Mouse (Mus musculus) limb, embryonic 11.5 days (tissue): ENCODE data around the gene Tpx2. TPM values are rescaled to one million over a fixed set of nuclear protein-coding genes. Genes with fewer than 3 reads are reported as not detected.

ENCODE experiments used
- ATAC-seq: fragments of 200-750 bp; cut with Nextera tagmentation; 2 replicates; pipeline ENCODE4 v1.8.0; 2017; ENCODE audit warnings: low read depth; ENCODE audit not compliant: insufficient number of reproducible peaks, low FRiP score, low TSS enrichment
- DNase-seq: peaks from one replicate; pipeline ENCODE4 v3.0.0-alpha.2; 2015; ENCODE audit warnings: low spot score
- H3K27ac ChIP-seq: fragments of 300-500 bp; sonication (generic); replicated peaks from 2 replicates; pipeline ENCODE4 v1.5.1; 2014; ENCODE audit warnings: low read depth, mild to moderate bottlenecking, low read length
- H3K27me3 ChIP-seq: fragments of 300-500 bp; sonication (generic); 2 replicates; pipeline ENCODE4 v1.6.1; 2014; ENCODE audit warnings: mild to moderate bottlenecking, low read length, mixed read lengths; ENCODE audit not compliant: control insufficient read depth, insufficient read depth
- H3K36me3 ChIP-seq: fragments of 300-500 bp; sonication (generic); 2 replicates; pipeline ENCODE4 v1.6.1; 2014; ENCODE audit warnings: mild to moderate bottlenecking, low read length, moderate library complexity, mixed read lengths; ENCODE audit not compliant: control insufficient read depth, insufficient read depth
- H3K4me1 ChIP-seq: fragments of 300-500 bp; sonication (generic); 2 replicates; pipeline ENCODE4 v1.6.1; 2014; ENCODE audit warnings: low read length, mixed read lengths; ENCODE audit not compliant: control insufficient read depth, insufficient read depth
- H3K4me2 ChIP-seq: fragments of 300-500 bp; sonication (generic); 2 replicates; pipeline ENCODE4 v1.6.1; 2014; ENCODE audit warnings: low read depth, mild to moderate bottlenecking, moderate library complexity; ENCODE audit not compliant: severe bottlenecking
- H3K4me3 ChIP-seq: fragments of 300-500 bp; sonication (generic); 2 replicates; pipeline ENCODE4 v1.5.1; 2014; ENCODE audit warnings: low read depth, low read length
- H3K9ac ChIP-seq: fragments of 300-500 bp; sonication (generic); 2 replicates; pipeline ENCODE4 v1.6.1; 2014; ENCODE audit warnings: mild to moderate bottlenecking, low read length
- H3K9me3 ChIP-seq: fragments of 300-500 bp; sonication (generic); 2 replicates; pipeline ENCODE4 v1.6.1; 2016; ENCODE audit warnings: low read length; ENCODE audit not compliant: control insufficient read depth
- WGBS: fragments of 180-500 bp; shearing (Covaris S2); extraction: QIAGEN DNeasy Blood & Tissue Kit; methylation state at CpG from one replicate; pipeline ENCODE4 v1.1.7; 2014; 5-methylcytosine and 5-hydroxymethylcytosine counted together
- polyA plus RNA-seq: library from polyadenylated mRNA; unstranded; fragments of >200 nt; fragmentation: Nextera tagmentation; extraction: Ambion mirVana; gene quantifications from 2 replicates; pipeline ENCODE4 v1.2.1, GENCODE M21; 2014

The Tpx2 gene
- polyA plus RNA-seq, 1 experiment from 2014 or later: 172 TPM

DNA sequence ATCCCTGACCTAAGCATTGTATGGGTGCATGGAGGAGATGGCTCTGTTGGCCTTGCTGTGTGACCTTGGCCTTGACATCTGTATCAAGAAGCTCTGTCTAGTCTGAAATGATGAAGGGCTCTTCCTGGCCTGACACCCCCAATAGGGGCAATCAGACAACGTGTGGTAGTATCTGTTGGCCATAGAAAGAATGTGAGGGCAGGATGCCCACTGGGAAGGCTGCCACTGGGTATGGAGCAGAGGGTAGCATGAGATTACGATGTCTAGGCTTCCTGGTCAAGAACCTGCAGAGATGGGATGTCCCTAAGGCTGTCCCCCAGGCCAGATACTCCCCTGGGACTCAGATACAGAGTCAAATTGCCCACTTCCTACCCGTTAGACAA is 81.2 kb downstream of the Tpx2 start:
- 81% methylated on average over 3 of the region's 3 CpGs for WGBS
- no peaks in the 10 kb centered on the region for H3K36me3 ChIP-seq
- H3K27ac ChIP-seq: no peak overlapping the region
- no peak for ATAC-seq
- no peak for DNase-seq
- no peak overlapping the region for H3K4me2 ChIP-seq
- H3K4me1 ChIP-seq: peaks cover 34% of the 10 kb centered on the region
- H3K9ac ChIP-seq: no peak overlapping the region
- H3K4me3 ChIP-seq: no peak overlapping the region
- no peaks in the 10 kb centered on the region for H3K9me3 ChIP-seq
- no peaks in the 10 kb centered on the region for H3K27me3 ChIP-seq

DNA sequence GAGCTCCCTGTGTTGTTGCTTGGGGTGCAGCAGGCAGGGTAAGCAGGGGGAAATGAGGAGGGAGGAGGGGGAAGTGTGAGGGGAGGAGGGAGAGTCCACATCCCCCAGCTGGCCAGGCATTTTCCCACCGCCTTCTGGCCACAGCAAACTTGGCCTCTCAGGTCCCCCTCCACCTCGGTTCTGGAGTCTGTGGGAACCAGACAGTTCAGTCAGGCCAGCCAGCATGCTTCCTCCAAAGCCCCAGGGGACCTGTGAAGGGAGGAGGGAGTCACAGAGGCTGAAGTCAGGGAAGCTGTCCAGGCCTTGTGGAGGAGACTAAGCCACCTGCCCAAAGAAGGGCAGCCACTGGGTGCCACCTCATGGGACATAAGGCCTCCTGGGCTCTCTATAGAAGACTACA is 82.5 kb downstream of the Tpx2 start:
- Histone ChIP-seq H3K27ac (no peak overlapping the region), H3K4me1 (peaks cover 29% of the 10 kb centered on the region), H3K9me3 (no peaks in the 10 kb centered on the region), H3K4me2 (no peak overlapping the region), H3K36me3 (no peaks in the 10 kb centered on the region), H3K27me3 (no peaks in the 10 kb centered on the region), H3K9ac (no peak overlapping the region), H3K4me3 (no peak overlapping the region)
- WGBS: 33% methylated on average over 2 of the region's 2 CpGs
- DNase-seq (no peak), ATAC-seq (no peak)

DNA sequence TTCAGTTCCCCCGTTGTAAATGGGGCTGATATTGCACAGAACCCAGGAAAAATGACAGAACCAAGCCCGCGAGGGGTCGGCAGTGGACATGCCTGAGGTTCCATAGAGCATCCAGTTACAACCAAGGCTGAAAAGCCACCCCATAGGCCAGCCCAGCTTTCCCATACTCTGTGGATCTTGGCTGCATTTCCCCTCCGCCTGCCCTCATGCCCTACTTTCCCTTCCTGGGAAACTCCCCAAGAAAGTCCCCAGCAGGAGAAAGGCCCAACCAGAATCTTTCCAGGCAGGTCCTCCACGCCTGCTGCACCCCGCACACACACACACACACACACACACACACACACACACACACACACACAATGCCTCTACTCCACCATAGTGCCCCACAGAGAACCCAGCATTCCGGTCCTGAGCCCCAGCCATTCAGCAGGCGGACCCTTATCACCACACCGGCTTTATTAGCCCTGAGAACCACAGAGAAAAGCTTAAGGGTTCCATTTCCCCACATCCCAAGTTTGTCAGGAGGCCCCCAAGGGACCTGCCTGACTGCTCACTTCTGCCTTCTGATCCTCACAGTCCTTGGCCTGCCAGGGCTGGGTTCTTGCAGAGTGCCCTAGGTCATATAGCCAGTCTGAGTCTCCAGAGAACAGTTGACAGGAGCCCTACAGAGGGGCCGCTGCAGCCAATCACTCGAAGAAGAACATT is 83.8 kb downstream of the Tpx2 start:
- ATAC-seq (no peak), DNase-seq (no peak)
- H3K36me3 ChIP-seq: no peaks in the 10 kb centered on the region
- H3K4me3 ChIP-seq: no peak overlapping the region
- H3K27me3 ChIP-seq: no peaks in the 10 kb centered on the region
- 68% methylated on average over 12 of the region's 12 CpGs for WGBS
- H3K4me2 ChIP-seq: no peak overlapping the region
- no peak overlapping the region for H3K9ac ChIP-seq
- no peak overlapping the region for H3K27ac ChIP-seq
- H3K9me3 ChIP-seq: no peaks in the 10 kb centered on the region
- peaks cover 16% of the 10 kb centered on the region for H3K4me1 ChIP-seq

DNA sequence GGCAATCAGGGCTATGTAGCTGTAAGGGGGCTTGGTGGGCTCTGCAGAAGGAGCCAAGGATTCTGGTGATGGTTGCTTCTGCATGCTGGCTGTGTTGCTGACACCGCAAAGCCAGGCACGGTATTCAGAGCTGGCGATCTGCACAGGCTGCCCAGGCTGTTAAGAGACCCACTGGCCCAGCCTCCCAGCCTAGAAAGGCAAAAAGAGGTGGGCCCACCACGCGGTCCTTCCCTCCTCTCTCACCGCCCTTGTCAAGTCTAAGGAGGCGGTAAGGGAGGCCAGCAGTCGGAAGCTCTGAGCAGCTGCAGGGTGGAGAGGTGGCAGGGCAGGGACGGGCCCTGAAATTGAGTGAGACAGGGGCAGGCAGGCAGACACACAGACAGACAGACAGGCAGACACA is 85.3 kb downstream of the Tpx2 start, which contains the start of gene Foxs1:
Gene Foxs1, minus strand, starts transcription at position 161 of the 400 bp plus-strand sequence.
- Histone ChIP-seq H3K27ac (no peak within 1 kb of the TSS), H3K36me3 (no peaks in the 10 kb centered on the region), H3K9me3 (no peaks in the 10 kb centered on the region), H3K4me1 (peaks cover 9% of the 10 kb centered on the region), H3K27me3 (no peaks in the 10 kb centered on the region), H3K4me2 (no peak within 1 kb of the TSS), H3K4me3 (no peak within 1 kb of the TSS), H3K9ac (no peak within 1 kb of the TSS)
- 32% methylated on average over 9 of the region's 9 CpGs for WGBS
- DNase-seq (no peak), ATAC-seq (no peak)

DNA sequence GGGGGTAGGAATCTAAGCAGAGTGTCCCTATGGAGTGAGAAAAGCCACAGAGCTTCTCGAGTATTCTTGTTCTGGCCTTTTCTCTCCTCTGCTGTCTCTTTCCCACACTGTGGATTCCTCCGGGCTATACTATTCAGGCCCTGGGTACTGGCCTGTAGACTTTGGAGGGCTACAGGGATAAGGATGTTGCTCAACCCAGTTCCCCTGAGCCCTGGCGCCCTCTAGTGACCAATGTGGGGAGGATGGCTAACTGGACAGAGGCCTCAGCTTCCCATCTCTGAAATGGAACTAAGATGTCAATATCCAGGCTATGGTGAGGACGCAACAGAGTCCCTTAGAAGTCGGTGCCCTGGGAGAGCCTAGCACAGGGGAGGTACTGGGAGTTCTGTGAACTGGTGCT is 85.8 kb downstream of the Tpx2 start:
- H3K9ac ChIP-seq: no peak overlapping the region
- peaks cover 9% of the 10 kb centered on the region for H3K4me1 ChIP-seq
- 31% methylated on average over 5 of the region's 5 CpGs for WGBS
- H3K36me3 ChIP-seq: no peaks in the 10 kb centered on the region
- ATAC-seq (no peak), DNase-seq (peak; percentile 84)
- no peak overlapping the region for H3K4me2 ChIP-seq
- no peaks in the 10 kb centered on the region for H3K27me3 ChIP-seq
- H3K27ac ChIP-seq: no peak overlapping the region
- H3K9me3 ChIP-seq: no peaks in the 10 kb centered on the region
- no peak overlapping the region for H3K4me3 ChIP-seq

DNA sequence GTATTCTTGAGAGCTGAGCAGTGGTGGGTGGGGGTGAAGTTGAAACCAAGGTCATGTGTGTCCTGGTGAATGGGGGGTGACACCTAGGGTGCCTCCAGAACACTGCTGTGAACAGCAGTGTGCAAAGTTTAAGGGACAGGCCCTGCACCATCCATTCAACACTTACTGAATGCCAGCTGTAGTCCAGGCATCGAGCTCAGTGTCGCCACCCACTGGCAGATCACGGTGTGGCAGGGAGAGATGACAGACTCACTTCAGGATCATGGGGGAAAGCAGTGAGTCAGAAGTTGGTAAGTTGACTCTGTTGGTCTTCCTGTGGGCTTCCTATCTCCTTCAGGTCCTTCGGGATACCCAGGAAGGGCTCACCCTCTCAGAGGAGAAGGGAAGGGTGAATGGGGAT is 92.1 kb downstream of the Tpx2 start:
- no peaks in the 10 kb centered on the region for H3K36me3 ChIP-seq
- peak; percentile 78 for DNase-seq
- peaks cover 8% of the 10 kb centered on the region; the same call in 1 of the 2 replicates for H3K4me1 ChIP-seq
- H3K9me3 ChIP-seq: no peaks in the 10 kb centered on the region
- H3K27me3 ChIP-seq: peaks cover 39% of the 10 kb centered on the region
- no peak overlapping the region for H3K4me2 ChIP-seq
- no peak for ATAC-seq
- no peak overlapping the region for H3K9ac ChIP-seq
- WGBS: 18% methylated on average over 4 of the region's 4 CpGs
- H3K4me3 ChIP-seq: no peak overlapping the region
- H3K27ac ChIP-seq: no peak overlapping the region

DNA sequence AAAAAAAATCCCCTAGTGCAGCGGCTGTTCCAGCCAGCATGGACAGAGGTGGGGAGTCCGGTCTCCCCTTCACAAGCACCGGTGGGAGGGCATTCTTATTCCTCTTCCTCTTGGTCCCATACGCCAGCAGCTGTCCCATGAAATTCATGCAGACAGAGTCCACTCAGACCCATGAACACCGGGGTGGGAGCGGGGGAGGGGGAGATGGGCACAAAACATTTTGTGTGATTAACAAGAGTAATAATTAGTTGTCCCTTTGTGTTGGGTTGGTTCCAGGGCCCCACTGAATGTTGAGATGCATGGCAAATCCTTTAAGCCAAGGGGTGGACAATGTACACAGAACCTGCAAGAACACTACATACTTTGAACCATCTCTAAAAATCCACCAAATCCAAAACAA is 93.3 kb downstream of the Tpx2 start:
- ATAC-seq: no peak
- 81% methylated on average over 6 of the region's 6 CpGs for WGBS
- no peak overlapping the region for H3K4me3 ChIP-seq
- H3K36me3 ChIP-seq: no peaks in the 10 kb centered on the region
- peaks cover 8% of the 10 kb centered on the region; the same call in 1 of the 2 replicates for H3K4me1 ChIP-seq
- peaks cover 48% of the 10 kb centered on the region for H3K27me3 ChIP-seq
- H3K9me3 ChIP-seq: no peaks in the 10 kb centered on the region
- no peak overlapping the region for H3K27ac ChIP-seq
- DNase-seq: no peak
- H3K4me2 ChIP-seq: no peak overlapping the region
- no peak overlapping the region for H3K9ac ChIP-seq

DNA sequence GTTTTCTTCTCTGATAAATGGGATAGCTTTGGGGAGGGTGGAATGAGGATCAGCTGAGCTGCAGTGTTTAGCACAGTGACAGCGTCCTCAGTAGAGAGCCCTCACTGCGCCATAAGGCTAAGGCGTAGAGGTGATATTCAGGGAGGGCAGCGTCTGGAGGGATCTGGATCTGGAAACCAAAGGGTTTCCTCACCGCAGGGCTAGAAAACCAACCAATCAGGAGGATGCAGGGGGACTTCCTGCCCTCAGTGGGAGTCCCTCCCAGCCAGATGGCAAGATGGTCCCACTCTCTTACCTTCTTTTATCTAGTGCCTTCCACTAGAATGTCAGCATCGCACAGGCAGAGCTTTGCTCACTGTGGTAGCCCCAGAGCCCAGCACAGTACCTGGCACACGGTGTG is 94.0 kb downstream of the Tpx2 start:
- peaks cover 48% of the 10 kb centered on the region for H3K27me3 ChIP-seq
- peaks cover 8% of the 10 kb centered on the region; the same call in 1 of the 2 replicates for H3K4me1 ChIP-seq
- H3K4me2 ChIP-seq: no peak overlapping the region
- ATAC-seq (no peak), DNase-seq (no peak)
- no peak overlapping the region for H3K4me3 ChIP-seq
- H3K9me3 ChIP-seq: no peaks in the 10 kb centered on the region
- H3K27ac ChIP-seq: no peak overlapping the region
- 24% methylated on average over 7 of the region's 7 CpGs for WGBS
- H3K36me3 ChIP-seq: no peaks in the 10 kb centered on the region
- no peak overlapping the region for H3K9ac ChIP-seq
